Mouse (Mus musculus) liver, adult 2 months (tissue): ENCODE measurements around the gene Pfkp.

Experiments
- CTCF ChIP-seq: fragments of 200-500 bp; IDR thresholded peaks from 2 replicates; pipeline ENCODE4 v1.5.1; 2011; ENCODE audit warnings: low read depth, low read length, control low read depth
- POLR2A ChIP-seq: fragments of 200-500 bp; IDR thresholded peaks from 2 replicates; pipeline ENCODE4 v1.6.1; 2011; ENCODE audit warnings: low read length, control low read depth; ENCODE audit not compliant: insufficient read depth; ENCODE audit errors: extremely low read depth

- TF ChIP-seq POLR2A (no peak), CTCF (no peak)
Measured at GRCm38 (mm10) chr13:6618711-6619110, 29.9 kb downstream of the Pfkp start.
